Mouse (Mus musculus): ENCODE results near the gene Atp5d.

GRCm38 (mm10) chr10:80173358-80173757 lies 34.9 kb downstream of the Atp5d start:
- TF ChIP-seq MAFK (IDR thresholded peaks at IDR 0.05; ENCODE audit: insufficient read depth, low read depth, low read length) (no peak), HCFC1 (IDR thresholded peaks at IDR 0.05; ENCODE audit: borderline replicate concordance, insufficient read depth, low read length) (no peak), ZNF384 (IDR thresholded peaks at IDR 0.05; ENCODE audit: low read depth, low read length) (peak; percentile 64; the same call in 1 of the 2 replicates), CHD2 (IDR thresholded peaks at IDR 0.05; ENCODE audit: low read depth, low read length) (no peak)
